Mouse (Mus musculus) heart, postnatal 4 days (tissue): ENCODE measurements at regions not wholly inside any gene's neighbourhood (a gene's known extent, or its start where the extent isn't known, plus 50 kb on each side); places are given as distances from the start of the nearest gene placed in this dataset.

Source experiments
- DNase-seq: peaks from one replicate; pipeline ENCODE4 v3.0.0; 2021

DNA sequence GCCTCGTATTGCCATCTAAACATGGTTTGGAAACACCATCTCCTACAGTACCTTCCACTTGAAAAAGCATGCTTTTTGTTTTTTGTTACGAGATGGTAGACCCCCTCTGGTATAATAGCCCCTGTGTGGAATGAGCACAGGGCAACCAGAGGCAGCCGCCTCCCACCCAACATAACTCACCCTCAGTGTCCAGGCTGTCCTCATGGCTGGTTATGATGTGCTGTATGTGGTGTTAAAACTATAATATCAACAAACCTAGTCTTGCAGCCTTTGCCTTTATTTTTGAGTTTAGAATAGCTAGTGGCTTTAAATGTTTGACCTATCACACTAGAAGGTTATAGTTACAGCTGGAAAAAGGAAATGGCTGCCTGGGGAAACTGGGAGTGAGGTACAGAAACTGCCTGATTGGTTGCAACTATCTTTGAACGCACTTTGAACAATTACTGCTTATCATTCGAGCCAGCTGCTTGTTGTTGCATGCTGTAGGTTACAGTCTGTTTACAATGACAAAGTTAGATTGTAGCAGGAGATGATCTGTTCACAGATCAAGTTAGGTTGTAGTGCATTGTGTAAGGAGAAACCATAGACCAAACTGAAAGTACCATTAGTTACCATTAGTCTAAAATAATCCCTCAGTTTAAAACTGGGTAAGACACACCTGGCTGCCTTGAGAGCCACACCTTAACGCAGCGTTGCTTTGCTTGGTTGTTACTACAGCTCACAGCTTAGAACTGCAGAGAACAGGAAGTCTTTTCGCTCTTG is 414.8 kb downstream of the Klf5 start:
- DNase-seq: no peak

GRCm38 (mm10) chr14:99733474-99734199 is 435.1 kb downstream of the Klf5 start:
- DNase-seq: no peak

- no peak for DNase-seq
These were observed 435.7 kb downstream of the Klf5 start for GRCm38 (mm10) chr14:99734200-99734567.

DNA sequence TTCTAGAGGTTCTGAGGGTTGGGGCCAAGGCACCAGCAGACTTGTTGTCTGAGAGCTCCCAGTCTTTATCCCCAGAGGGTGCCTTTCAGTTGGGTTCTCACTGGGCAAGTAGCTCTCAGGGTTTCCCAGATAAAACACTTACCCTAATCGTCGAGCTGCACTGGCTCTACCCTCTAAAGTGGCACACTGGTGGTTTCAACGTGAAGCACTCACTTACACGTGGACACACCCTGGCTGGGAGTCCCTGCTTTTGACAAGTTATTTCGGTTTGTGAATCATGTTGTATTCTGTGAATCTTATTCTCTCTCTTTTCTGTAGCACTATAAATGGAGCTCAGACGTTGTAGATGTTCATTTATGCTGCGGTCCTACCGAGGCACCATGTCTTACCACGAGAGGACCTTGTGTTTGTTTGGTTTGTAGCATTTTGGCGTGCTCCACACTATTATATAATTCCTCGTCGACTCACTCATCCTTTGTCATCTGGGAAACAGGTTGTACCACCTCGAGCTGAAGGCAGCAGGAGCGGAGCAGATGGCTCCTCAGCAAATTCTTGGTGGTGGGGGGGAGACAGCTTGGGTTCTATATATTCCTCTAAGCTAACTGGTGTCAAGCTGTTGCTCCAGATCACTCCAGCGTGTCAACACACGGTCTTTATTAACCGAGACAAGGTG is 445.3 kb downstream of the Klf5 start:
- no peak for DNase-seq

DNA sequence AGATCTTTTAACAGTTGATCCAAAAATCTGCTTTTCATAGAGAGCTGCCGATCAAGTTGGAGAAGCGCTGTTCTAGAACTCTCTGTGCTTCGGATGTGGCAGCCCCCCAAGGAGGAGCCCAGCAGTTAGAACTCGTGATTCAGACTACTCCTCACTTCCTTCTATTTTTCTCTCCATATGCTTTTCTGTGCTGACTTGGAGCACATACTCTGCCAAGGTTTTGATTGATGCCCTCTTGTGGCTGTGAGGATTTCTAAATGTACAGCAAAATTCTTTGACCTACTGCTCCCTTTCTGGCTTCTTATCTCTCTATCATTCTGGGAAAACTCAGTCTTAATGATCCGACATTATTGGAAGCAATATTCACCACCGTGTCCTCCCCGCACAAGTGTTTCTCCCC is 446.7 kb downstream of the Klf5 start:
- DNase-seq: no peak

DNA sequence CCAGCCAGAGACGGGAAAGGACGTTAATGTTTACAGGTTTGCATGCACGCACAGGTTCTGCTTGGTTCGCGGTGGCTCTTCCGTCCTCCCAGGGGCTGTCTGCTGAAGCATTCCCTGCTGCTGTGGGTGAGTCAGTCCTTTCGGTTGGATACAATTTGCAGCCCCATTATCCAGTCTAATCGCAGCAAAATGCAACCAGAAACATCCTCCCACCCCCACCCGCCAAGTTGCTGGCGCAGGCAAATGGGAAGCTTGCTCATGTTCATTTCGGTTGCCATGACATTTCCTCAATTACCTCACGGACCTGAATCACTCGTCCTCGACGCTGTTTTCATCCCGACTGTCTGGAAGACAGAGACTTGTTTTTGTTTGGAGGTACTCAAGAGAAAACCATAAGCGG is 449.7 kb downstream of the Klf5 start:
- DNase-seq: no peak

DNA sequence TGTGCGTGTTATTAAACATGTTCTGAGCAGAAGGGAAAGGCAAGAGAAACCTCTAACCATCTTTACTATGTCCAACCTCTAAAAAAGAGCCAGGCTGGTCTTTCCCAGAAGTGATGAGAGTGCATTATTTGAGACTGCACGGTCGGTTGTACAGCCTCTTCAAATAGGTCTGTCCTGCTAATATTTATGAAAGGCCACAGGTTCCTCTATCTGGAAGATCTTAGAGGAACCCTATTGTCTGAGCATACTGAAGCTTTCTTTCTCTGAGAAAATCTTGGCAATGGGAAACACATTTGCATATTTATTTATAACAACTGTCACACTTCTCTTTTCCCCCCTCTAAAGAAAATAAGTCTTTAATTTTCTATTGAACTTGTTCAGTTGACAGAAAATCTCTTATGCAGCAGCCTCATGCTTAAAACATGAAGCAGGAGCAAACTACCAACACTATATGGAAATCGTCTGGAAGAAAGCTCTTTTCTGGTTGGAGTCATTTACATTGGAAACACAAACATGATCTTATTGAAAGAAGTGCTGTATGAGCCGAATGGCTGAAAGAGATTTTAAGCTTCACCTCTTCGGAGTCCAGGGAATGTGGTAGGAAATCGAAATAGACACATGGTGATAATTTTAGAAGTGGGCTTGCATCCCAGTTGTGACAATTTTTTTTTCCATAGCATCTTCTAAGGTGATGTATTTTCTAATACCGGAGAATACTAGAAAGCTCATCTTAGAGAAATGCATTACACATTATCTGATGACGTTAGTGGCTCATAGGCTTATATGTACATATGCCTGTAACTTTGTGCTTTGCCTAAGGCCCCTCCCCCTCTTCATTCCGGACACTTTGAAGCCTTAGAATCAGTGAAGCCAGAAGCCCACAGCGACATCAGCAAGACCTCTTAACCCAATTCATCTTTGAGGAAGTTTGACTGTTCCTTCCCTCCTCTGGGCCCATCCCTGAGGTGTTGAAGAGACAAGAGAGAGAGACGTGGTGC is 451.1 kb downstream of the Klf5 start:
- no peak for DNase-seq

- DNase-seq: no peak
These were observed 459.6 kb downstream of the Klf5 start for GRCm38 (mm10) chr14:99758045-99758444.

DNA sequence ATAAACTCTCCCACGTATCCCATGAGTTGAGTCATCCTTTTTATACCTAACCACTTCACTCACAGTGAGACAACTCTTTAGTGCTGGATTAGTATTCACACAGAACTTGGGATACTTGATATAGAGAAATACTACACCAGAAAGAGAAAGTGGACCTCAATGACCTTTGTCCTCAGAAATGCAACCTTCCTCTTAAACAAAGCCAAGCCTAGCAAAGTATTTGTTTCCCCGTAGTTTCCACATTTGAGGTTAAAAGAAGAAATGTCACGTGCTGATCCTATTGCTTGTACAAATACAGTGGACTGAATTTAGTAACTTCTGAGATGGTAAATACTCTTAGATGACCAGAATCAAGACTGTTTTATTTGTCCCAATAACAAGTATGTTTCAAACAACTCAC is 464.8 kb downstream of the Klf5 start:
- DNase-seq: no peak

DNA sequence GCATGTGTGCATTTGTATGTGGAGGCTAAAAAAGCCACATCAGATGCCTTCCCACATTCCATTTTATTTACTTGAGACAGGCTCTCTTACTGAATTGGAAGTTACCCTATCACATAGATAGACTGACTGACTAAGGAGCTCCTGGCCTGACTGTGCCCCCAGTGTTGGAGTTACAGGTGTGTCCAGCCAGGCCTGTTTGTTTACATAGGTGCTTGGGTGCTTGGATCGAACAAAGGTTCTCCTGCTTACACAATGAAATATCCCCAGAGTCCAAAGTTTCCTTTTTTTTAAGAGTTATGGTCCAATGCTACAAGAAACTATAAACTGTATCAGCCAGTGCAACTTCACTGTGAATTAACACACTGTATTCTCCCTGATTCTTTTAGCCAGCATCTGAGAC is 472.5 kb downstream of the Klf5 start:
- DNase-seq: no peak

GRCm38 (mm10) chr14:99772774-99773423 is 474.4 kb downstream of the Klf5 start:
- no peak for DNase-seq

DNA sequence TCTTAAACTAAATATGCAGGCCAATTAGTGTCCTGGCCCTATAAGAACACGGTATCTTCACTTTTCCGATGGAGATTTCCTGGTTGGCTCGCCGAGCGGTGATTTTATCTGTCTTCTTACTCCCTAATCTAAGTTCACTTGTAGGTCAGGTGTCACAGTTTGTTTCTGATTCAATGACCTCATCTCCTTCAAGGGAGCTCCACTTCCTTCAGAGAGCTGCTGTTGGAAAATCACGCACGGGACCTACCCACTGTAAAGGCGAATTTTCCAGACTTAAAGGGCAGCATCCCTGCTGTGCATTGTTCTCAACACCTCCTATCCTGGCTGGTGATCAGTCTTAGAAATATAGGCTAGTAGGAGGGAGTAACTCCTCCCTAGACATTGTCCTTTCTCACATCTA is 480.0 kb downstream of the Klf5 start:
- DNase-seq: no peak

DNA sequence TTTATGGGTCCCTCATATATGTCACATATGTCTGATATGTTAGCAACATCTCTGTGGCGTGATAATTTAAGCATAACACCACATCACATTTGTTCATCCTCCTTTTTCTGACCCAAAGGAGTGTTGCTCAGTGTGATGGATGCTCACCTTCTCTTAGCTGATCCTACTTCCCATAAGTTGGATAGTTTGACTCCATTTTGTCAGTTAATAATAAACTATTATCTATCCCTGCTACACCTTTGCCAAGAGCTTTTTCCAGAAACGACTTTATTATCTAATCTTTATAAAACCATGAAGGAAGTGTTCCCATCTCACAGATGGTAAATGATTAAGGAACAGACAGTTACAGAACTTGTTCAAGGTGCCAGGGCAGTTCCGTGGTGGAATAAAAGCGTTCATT is 480.5 kb downstream of the Klf5 start:
- no peak for DNase-seq

GRCm38 (mm10) chr14:99783646-99784045 is 485.2 kb downstream of the Klf5 start:
- DNase-seq: no peak

- DNase-seq: no peak
These were observed 486.6 kb downstream of the Klf5 start for GRCm38 (mm10) chr14:99785106-99785505.

DNA sequence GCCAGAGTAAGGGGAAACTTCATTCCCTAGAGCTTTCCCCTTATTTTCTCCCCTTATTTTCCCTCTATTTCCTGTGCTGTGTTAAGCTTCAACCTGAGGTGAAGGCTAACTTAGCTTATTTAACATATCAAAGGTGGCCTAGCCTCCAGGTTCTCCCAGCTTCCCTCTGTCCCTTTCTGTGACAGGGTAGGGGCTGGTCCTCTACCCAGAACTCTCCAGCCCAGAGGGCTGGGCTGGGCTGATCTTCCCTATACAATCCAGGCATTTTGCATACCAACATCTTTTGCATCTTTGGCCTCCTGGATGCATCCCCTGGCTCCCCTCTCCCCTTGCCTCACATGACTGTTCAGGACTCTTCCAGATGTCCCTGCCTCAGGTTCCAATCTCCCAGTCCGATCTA is 487.9 kb downstream of the Klf5 start:
- DNase-seq: no peak

GRCm38 (mm10) chr14:99788185-99788584 is 489.7 kb downstream of the Klf5 start:
- no peak for DNase-seq

GRCm38 (mm10) chr14:99796293-99796692 is 488.2 kb downstream of the Klf12 start:
- DNase-seq: no peak

- no peak for DNase-seq
These were observed 478.4 kb downstream of the Klf12 start for GRCm38 (mm10) chr14:99806052-99806451.

- DNase-seq: no peak
These were observed 477.9 kb downstream of the Klf12 start for GRCm38 (mm10) chr14:99806599-99806998.

- no peak for DNase-seq
These were observed 471.6 kb downstream of the Klf12 start for GRCm38 (mm10) chr14:99812741-99813485.
